Mouse (Mus musculus): Measurements from ENCODE around the gene Rab7.

DNA sequence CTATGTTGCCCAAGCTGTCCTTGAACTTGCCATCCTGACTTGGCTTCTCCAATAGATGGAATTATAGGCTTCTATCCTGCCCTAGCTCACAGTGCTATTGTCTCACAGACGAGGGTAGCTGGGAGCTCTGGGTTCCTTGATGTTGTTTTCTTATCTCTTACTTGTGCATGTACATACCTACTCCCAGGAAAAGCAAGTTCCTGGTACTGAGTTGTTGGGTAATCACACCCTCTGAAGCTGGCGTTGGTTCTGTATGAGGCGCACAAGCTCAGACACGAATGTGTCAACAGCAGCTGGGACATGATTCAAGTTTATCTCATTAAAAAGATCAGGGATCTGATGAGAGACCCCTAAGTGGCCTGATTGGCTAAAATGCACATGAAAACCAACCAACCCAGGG is 41.6 kb downstream of the Rab7 start:
- TF ChIP-seq POLR2A (IDR thresholded peaks at IDR 0.05; ENCODE audit: low read depth, low read length) (no peak), CTCF (conservative IDR thresholded peaks at IDR 0.05; ENCODE audit: insufficient read depth, insufficient read length, low read depth, low read length) (no peak)

Data from kidney, adult 2 months (tissue).